Mouse (Mus musculus) thymus, adult 2 months (tissue): ENCODE results near the gene Gna15.

Experiments
- CTCF ChIP-seq: fragments of 200-500 bp; IDR thresholded peaks from 2 replicates; pipeline ENCODE4 v1.5.1; 2012; ENCODE audit warnings: mild to moderate bottlenecking, control low read depth, low read length, moderate library complexity, borderline replicate concordance; ENCODE audit not compliant: control insufficient read depth, poor library complexity, insufficient read depth; ENCODE audit errors: extremely low read depth
- POLR2A ChIP-seq: fragments of 200-500 bp; IDR thresholded peaks from 2 replicates; pipeline ENCODE4 v1.6.1; 2012; ENCODE audit warnings: mild to moderate bottlenecking, low read length, control low read depth, moderate library complexity; ENCODE audit not compliant: control insufficient read depth, poor library complexity, insufficient read depth; ENCODE audit errors: extremely low read depth

- TF ChIP-seq CTCF = no peak
- no peak for TF ChIP-seq POLR2A
These were observed 16.1 kb downstream of the Gna15 start for GRCm38 (mm10) chr10:81507691-81508489.
